Comparison of ENCODE assay signal across 8 mouse cellular contexts in genomic region chr8:108595061-108595419, GRCm38 (mm10).
DNase-seq lines count a peak whose midpoint lies in the region; ATAC-seq lines count a peak whose summit lies in the region.
"Had no signal": no experiment of that assay in that cellular context is flagged by ENCODE, and none has a peak within 500 bp of the region (broad histone marks: within the 10 kb centered on the region; RNA-seq: fewer than 3 reads in every experiment).

No protein-coding gene starts in this region.

- no peaks in the 10 kb centered on the region for H3K9me3 ChIP-seq in kidney, embryonic 15.5 days (replicated peaks)
- H3K9me3 ChIP-seq in limb, embryonic 10.5 days (replicated peaks) = no peaks in the 10 kb centered on the region

- ATAC-seq in kidney, embryonic 15.5 days (replicated peaks; ENCODE audit: low FRiP score) = no peak
- ATAC-seq in CD4-positive, CD25-positive, alpha-beta regulatory T cell, adult 4 months = peak; percentile 39

- no peak overlapping the region for H3K4me2 ChIP-seq in kidney, embryonic 15.5 days

- no peaks in the 10 kb centered on the region for H3K36me3 ChIP-seq in kidney, embryonic 15.5 days
- no peaks in the 10 kb centered on the region for H3K36me3 ChIP-seq in limb, embryonic 10.5 days

- H3K4me1 ChIP-seq in kidney, embryonic 15.5 days = peaks cover 48% of the 10 kb centered on the region
- peaks cover 43% of the 10 kb centered on the region for H3K4me1 ChIP-seq in limb, embryonic 10.5 days

- no peaks in the 10 kb centered on the region for H3K27me3 ChIP-seq in kidney, embryonic 15.5 days
- H3K27me3 ChIP-seq in limb, embryonic 10.5 days (ENCODE audit: low read depth, poor library complexity, severe bottlenecking) = no peaks in the 10 kb centered on the region

- DNase-seq in kidney, postnatal 36 days = no peak
- peak; percentile 18 to 22 for DNase-seq in B cell, adult 2 months
- DNase-seq in limb, embryonic 10.5 days (ENCODE audit: low spot score) = no peak
- no peak for DNase-seq in cerebellum, adult 9-10 months
- no peak for DNase-seq in urinary bladder, postnatal 36 days (ENCODE audit: low spot score in 2 of 2)
- DNase-seq: right cerebral cortex, postnatal 14 days had no signal

- H3K4me3 ChIP-seq in kidney, embryonic 15.5 days (replicated peaks) = no peak overlapping the region
- no peak overlapping the region for H3K4me3 ChIP-seq in limb, embryonic 10.5 days

- 52% methylated on average over 9 of the region's 9 CpGs for WGBS in kidney, embryonic 15.5 days
- WGBS in limb, embryonic 10.5 days = 64% methylated on average over 9 of the region's 9 CpGs

- peak overlapping the region; percentile 78 for H3K27ac ChIP-seq in kidney, embryonic 15.5 days
- peak overlapping the region; percentile 83 for H3K27ac ChIP-seq in limb, embryonic 10.5 days

- H3K9ac ChIP-seq in kidney, embryonic 15.5 days = no peak overlapping the region

Comparison
In these comparisons a context has a peak if more than half of its experiments do, and no peak if none do; other contexts are left out.
1. DNase-seq: peak in B cell, adult 2 months (2 of 2); none in kidney, postnatal 36 days (0 of 2), limb, embryonic 10.5 days (single experiment), cerebellum, adult 9-10 months (single experiment) and urinary bladder, postnatal 36 days (0 of 2).